Mouse (Mus musculus) embryonic fibroblast, embryonic 13.5 days (primary cell): ENCODE results near the gene Adk.

Experiments used
- CTCF ChIP-seq: IDR thresholded peaks from 2 replicates; pipeline ENCODE4 v1.5.1; 2011; ENCODE audit warnings: mild to moderate bottlenecking, control low read depth, low read length, moderate library complexity, borderline replicate concordance; ENCODE audit not compliant: insufficient read depth
- POLR2A ChIP-seq: IDR thresholded peaks from 2 replicates; pipeline ENCODE4 v1.6.1; 2011; ENCODE audit warnings: low read depth, mild to moderate bottlenecking, control low read depth, low read length, moderate library complexity

DNA sequence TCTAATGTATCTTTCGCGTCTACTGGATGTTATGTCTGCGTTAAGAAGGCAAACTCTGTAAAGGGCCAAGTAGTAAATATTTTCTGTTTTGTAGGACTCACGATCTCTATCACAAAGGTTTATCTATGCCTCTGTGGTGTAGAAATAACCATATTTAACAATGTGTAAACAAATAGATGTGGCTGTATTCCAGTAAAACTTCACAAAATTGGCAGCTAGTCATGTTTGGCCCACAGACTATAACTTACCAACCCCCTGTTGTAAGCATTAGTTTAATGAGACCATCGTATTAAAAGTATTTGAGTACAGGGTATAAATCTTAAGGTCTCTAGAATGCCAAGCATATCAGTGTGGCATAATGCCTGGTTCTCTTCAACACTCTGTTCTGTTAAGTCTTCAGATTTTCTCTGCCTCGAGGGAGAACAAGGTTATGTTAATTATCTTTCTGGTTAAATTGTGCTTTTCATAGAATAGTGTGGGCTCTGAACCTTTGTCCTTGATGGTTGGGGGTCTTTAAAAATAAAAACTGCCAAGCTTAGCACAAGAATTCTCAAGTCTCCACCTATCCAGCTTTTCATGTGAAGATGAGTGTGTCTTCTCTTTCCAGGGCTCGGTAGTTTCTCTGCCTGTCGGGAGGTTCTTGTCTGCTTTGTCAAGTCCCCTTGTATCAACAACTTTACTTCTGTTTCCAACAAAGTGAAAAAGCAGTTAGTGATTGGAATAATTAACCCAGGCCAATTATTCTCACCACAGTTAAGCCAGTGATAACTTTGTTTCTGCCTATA lies 350.4 kb downstream of the Adk start:
- TF ChIP-seq POLR2A: no peak
- TF ChIP-seq CTCF: no peak
